Mouse (Mus musculus): ENCODE results near the gene Spryd3.

Gene Spryd3

GRCm38 (mm10) chr15:102070476-102071467 is 65.3 kb downstream of the Spryd3 start:
- DNase-seq (ENCODE audit: low read depth, low spot score), result no peak
